Mouse (Mus musculus): ENCODE data around the gene Prkn. TPM values are rescaled to one million over a fixed set of nuclear protein-coding genes. Genes with fewer than 3 reads are reported as not detected.

Prkn gene
- polyA plus RNA-seq, 1 experiment = 0.58 TPM

DNA sequence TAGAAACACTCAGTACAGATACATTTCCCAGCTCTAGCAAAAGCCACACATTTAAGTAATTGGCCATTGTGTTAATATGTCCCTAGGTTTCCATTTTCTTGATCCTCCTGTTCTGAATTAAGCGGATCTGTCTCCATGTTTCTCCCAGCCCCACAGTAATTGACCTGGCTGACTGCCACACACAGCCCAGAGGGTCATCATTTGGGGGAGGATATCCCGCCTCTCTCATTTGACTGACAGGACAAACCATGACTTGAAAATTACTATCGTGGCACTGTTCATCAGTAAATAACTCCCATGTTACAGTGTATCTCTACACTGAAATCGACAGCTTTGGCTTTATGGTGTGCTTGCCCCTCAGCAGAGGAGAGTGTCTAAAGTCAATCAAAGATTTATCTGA, 146.9 kb downstream of the Prkn start:
- H3K27me3 ChIP-seq (ENCODE audit: control insufficient read depth, insufficient read depth, low read length) = no peaks in the 10 kb centered on the region
- H3K4me3 ChIP-seq (ENCODE audit: low read depth, low read length) = no peak overlapping the region
- 87% methylated on average over 4 of the region's 4 CpGs for WGBS
- H3K36me3 ChIP-seq (ENCODE audit: control insufficient read depth, insufficient read depth, low read length) = no peaks in the 10 kb centered on the region
- TF ChIP-seq CTCF (IDR thresholded peaks at IDR 0.05; ENCODE audit: extremely low read depth, insufficient read length, insufficient replicate concordance, low read depth, low read length) (no peak), POLR2A (IDR thresholded peaks at IDR 0.05; ENCODE audit: low read depth, low read length) (no peak)
- H3K27ac ChIP-seq (ENCODE audit: insufficient read depth, low read depth, low read length) = no peak overlapping the region
- H3K4me1 ChIP-seq (ENCODE audit: control insufficient read depth, insufficient read depth, insufficient read length, low read length) = no peaks in the 10 kb centered on the region

DNA sequence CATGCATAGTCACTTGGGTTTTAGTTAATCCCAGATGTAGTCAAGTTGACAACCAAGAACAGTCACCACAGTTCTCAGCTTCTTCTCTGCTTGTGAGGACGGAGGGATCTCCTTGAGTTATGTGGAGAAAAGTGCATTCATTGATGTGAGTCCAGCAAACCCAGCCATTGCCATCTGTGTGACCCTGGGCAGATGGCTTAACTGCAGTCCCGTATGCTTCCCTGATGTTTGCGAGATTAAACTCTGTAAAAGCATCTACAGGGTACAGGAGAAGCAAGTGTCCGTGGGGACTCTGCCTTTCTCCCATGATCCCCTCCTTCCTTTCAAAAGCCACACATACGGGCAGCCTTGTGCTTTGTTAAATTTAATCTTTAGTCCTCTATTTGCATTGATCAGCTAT, 157.1 kb downstream of the Prkn start:
- Histone ChIP-seq H3K27ac (ENCODE audit: insufficient read depth, low read depth, low read length) (no peak overlapping the region), H3K27me3 (ENCODE audit: control insufficient read depth, insufficient read depth, low read length) (no peaks in the 10 kb centered on the region), H3K4me3 (ENCODE audit: low read depth, low read length) (no peak overlapping the region), H3K4me1 (ENCODE audit: control insufficient read depth, insufficient read depth, insufficient read length, low read length) (no peaks in the 10 kb centered on the region), H3K36me3 (ENCODE audit: control insufficient read depth, insufficient read depth, low read length) (no peaks in the 10 kb centered on the region)
- TF ChIP-seq CTCF (IDR thresholded peaks at IDR 0.05; ENCODE audit: extremely low read depth, insufficient read length, insufficient replicate concordance, low read depth, low read length) = no peak
- no peak for TF ChIP-seq POLR2A (IDR thresholded peaks at IDR 0.05; ENCODE audit: low read depth, low read length)
- 67% methylated on average over 5 of the region's 5 CpGs for WGBS

DNA sequence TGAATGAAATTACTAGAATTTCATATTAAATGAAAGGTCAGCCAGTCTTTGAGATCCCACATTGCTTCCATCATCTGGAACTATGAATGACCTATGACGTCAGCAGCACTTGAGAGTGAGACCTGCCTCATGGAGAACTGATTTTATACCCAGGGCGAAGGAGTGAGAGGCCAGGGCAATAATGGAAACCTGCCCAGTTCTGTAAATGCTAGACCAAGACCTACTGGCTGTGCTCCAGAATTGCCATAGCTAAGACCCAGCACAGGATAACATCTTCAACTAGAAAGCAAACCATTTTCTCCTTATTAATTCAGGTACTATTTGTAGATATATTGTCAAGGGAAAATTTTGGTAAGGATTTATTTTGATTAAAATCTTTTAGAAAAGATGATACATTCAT, 183.2 kb downstream of the Prkn start:
- no peak overlapping the region for H3K4me3 ChIP-seq (ENCODE audit: low read depth, low read length)
- no peak for TF ChIP-seq POLR2A (IDR thresholded peaks at IDR 0.05; ENCODE audit: low read depth, low read length)
- TF ChIP-seq CTCF (IDR thresholded peaks at IDR 0.05; ENCODE audit: extremely low read depth, insufficient read length, insufficient replicate concordance, low read depth, low read length) = no peak
- no peaks in the 10 kb centered on the region for H3K36me3 ChIP-seq (ENCODE audit: control insufficient read depth, insufficient read depth, low read length)
- no peaks in the 10 kb centered on the region for H3K27me3 ChIP-seq (ENCODE audit: control insufficient read depth, insufficient read depth, low read length)
- no peaks in the 10 kb centered on the region for H3K4me1 ChIP-seq (ENCODE audit: control insufficient read depth, insufficient read depth, insufficient read length, low read length)
- 71% methylated on average over 2 of the region's 2 CpGs for WGBS
- H3K27ac ChIP-seq (ENCODE audit: insufficient read depth, low read depth, low read length) = no peak overlapping the region

DNA sequence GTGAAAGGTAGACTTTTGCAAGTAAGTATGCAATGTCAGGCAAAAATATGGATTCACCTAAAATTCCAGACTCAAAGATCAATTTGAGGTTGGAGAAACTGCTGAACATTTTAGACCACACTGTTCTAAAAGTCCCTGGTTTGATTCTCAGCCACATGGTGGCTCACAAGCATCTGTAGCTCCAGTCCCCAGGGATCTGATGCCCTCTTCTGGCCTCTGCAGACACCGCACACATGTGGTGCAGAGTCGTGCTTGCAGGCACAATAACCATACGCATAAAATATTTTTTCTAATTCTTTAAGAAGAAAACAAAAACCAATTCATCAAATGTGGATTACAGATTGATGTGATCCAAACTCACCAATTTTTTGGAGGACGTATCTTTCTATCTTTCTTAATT, 189.2 kb downstream of the Prkn start:
- Histone ChIP-seq H3K36me3 (ENCODE audit: control insufficient read depth, insufficient read depth, low read length) (no peaks in the 10 kb centered on the region), H3K4me3 (ENCODE audit: low read depth, low read length) (no peak overlapping the region), H3K27me3 (ENCODE audit: control insufficient read depth, insufficient read depth, low read length) (no peaks in the 10 kb centered on the region), H3K27ac (ENCODE audit: insufficient read depth, low read depth, low read length) (no peak overlapping the region), H3K4me1 (ENCODE audit: control insufficient read depth, insufficient read depth, insufficient read length, low read length) (no peaks in the 10 kb centered on the region)
- TF ChIP-seq POLR2A (IDR thresholded peaks at IDR 0.05; ENCODE audit: low read depth, low read length) = no peak
- TF ChIP-seq CTCF (IDR thresholded peaks at IDR 0.05; ENCODE audit: extremely low read depth, insufficient read length, insufficient replicate concordance, low read depth, low read length) = no peak
- WGBS = 97% methylated on average over 4 of the region's 4 CpGs

DNA sequence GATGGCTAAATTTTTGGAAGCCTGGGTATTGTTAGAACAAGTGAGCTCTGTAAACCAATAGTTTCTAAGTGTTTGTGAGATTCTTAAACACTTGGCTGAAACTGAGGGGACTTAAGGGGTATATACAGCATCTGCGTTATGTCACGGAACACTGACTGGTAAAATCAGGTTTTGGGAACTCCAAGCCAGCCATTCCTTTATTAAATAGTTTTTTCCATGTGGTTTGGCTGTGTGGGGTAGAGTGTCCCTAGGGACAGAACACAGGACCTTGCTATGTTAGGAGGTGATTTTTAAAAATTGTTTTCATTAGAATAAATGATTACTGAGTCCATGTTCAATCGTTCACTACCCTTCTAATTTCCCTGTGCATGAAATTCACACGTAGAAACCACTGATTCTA, 190.8 kb downstream of the Prkn start:
- 80% methylated on average over 4 of the region's 4 CpGs for WGBS
- Histone ChIP-seq H3K4me3 (ENCODE audit: low read depth, low read length) (no peak overlapping the region), H3K36me3 (ENCODE audit: control insufficient read depth, insufficient read depth, low read length) (no peaks in the 10 kb centered on the region), H3K27ac (ENCODE audit: insufficient read depth, low read depth, low read length) (no peak overlapping the region), H3K27me3 (ENCODE audit: control insufficient read depth, insufficient read depth, low read length) (no peaks in the 10 kb centered on the region), H3K4me1 (ENCODE audit: control insufficient read depth, insufficient read depth, insufficient read length, low read length) (no peaks in the 10 kb centered on the region)
- TF ChIP-seq POLR2A (IDR thresholded peaks at IDR 0.05; ENCODE audit: low read depth, low read length) (no peak), CTCF (IDR thresholded peaks at IDR 0.05; ENCODE audit: extremely low read depth, insufficient read length, insufficient replicate concordance, low read depth, low read length) (no peak)

DNA sequence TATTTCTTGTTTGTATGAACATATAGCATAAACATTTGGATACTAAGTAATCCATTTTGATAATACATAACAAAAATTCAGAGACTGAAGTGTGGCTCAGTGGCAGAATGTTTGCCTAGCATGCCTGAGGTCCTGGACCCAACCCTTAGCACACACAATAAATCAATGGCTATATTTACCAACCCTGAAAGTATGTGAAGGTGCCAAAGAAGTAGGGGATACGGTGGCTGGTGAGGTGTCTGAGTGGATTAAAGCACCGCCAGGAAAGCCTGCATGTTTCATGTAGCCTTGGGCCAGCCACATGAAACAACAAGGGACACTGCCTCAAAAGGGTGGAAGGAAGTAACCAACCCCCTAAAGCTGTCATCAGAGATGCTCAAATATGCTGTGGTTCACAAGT, 192.2 kb downstream of the Prkn start:
- Histone ChIP-seq H3K27me3 (ENCODE audit: control insufficient read depth, insufficient read depth, low read length) (no peaks in the 10 kb centered on the region), H3K4me3 (ENCODE audit: low read depth, low read length) (no peak overlapping the region), H3K27ac (ENCODE audit: insufficient read depth, low read depth, low read length) (no peak overlapping the region), H3K36me3 (ENCODE audit: control insufficient read depth, insufficient read depth, low read length) (no peaks in the 10 kb centered on the region), H3K4me1 (ENCODE audit: control insufficient read depth, insufficient read depth, insufficient read length, low read length) (no peaks in the 10 kb centered on the region)
- TF ChIP-seq CTCF (IDR thresholded peaks at IDR 0.05; ENCODE audit: extremely low read depth, insufficient read length, insufficient replicate concordance, low read depth, low read length) (no peak), POLR2A (IDR thresholded peaks at IDR 0.05; ENCODE audit: low read depth, low read length) (no peak)
- WGBS = 38% methylated on average over 2 of the region's 2 CpGs

DNA sequence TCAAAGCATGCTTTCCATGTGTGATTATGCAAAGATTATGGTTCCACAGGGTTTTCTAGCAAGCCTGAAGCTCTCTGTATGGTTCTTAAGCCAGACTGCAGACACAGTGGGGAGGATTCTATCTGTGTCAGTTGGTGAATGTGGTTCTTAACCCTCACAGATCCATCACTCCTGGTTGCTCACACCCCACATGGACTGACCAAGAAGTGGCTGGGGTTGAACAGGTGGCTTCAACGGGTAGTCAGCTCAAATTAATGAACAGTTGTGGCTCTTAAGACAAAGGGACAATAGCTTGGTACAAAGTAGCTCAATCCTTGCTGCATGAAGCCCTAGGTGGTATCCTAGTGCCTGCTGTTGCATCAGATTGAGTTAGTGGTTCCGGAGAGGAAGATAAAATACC, 193.4 kb downstream of the Prkn start:
- TF ChIP-seq CTCF (IDR thresholded peaks at IDR 0.05; ENCODE audit: extremely low read depth, insufficient read length, insufficient replicate concordance, low read depth, low read length) (no peak), POLR2A (IDR thresholded peaks at IDR 0.05; ENCODE audit: low read depth, low read length) (no peak)
- H3K4me3 ChIP-seq (ENCODE audit: low read depth, low read length) = no peak overlapping the region
- H3K4me1 ChIP-seq (ENCODE audit: control insufficient read depth, insufficient read depth, insufficient read length, low read length) = no peaks in the 10 kb centered on the region
- 67% methylated on average over 2 of the region's 2 CpGs for WGBS
- H3K36me3 ChIP-seq (ENCODE audit: control insufficient read depth, insufficient read depth, low read length) = no peaks in the 10 kb centered on the region
- H3K27ac ChIP-seq (ENCODE audit: insufficient read depth, low read depth, low read length) = no peak overlapping the region
- no peaks in the 10 kb centered on the region for H3K27me3 ChIP-seq (ENCODE audit: control insufficient read depth, insufficient read depth, low read length)

DNA sequence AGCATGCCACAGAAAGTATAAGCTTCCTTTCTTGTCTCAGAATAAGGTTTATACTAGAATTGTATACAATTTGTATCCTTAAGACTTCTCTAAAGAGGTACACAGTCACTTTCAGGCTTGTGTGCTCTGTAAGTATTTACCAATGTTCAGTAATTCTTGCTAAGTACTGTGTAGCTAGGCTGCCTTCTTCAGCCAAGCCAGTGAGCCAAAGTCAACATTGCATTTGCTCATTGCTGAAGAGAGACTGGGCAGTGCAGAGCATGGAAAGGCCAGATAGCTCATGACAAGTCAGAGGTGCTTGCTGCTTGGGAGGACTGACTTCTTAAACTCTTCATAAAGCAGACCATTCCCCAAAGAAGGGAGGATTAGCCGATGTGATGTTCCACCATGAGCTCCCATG, 198.1 kb downstream of the Prkn start:
- Histone ChIP-seq H3K36me3 (ENCODE audit: control insufficient read depth, insufficient read depth, low read length) (no peaks in the 10 kb centered on the region), H3K4me3 (ENCODE audit: low read depth, low read length) (no peak overlapping the region), H3K4me1 (ENCODE audit: control insufficient read depth, insufficient read depth, insufficient read length, low read length) (no peaks in the 10 kb centered on the region), H3K27ac (ENCODE audit: insufficient read depth, low read depth, low read length) (no peak overlapping the region), H3K27me3 (ENCODE audit: control insufficient read depth, insufficient read depth, low read length) (no peaks in the 10 kb centered on the region)
- TF ChIP-seq CTCF (IDR thresholded peaks at IDR 0.05; ENCODE audit: extremely low read depth, insufficient read length, insufficient replicate concordance, low read depth, low read length) (no peak), POLR2A (IDR thresholded peaks at IDR 0.05; ENCODE audit: low read depth, low read length) (no peak)
- 98% methylated on average over 1 of the region's 1 CpGs for WGBS

Data from small intestine, adult 2 months (tissue).